Mouse (Mus musculus): Measurements from ENCODE around the gene Plin3.

- no peak for TF ChIP-seq CTCF (IDR thresholded peaks at IDR 0.05; ENCODE audit: extremely low read depth, insufficient read depth, low read length)
- no peak for TF ChIP-seq POLR2A (IDR thresholded peaks at IDR 0.05; ENCODE audit: extremely low read depth, insufficient read depth, low read length)
Observed at GRCm38 (mm10) chr17:56324419-56324818, 31.7 kb upstream of the Plin3 start.
